Mouse (Mus musculus) lung, postnatal 10 days (tissue): ENCODE measurements at regions not wholly inside any gene's neighbourhood (a gene's known extent, or its start where the extent isn't known, plus 50 kb on each side); places are given as distances from the start of the nearest gene placed in this dataset.

Experiments
- DNase-seq: peaks from one replicate; pipeline ENCODE4 v3.0.0; 2021

- DNase-seq: no peak
Measured at GRCm38 (mm10) chr15:93766981-93767380, 171.3 kb upstream of the Prickle1 start.

GRCm38 (mm10) chr15:93763047-93763446 is 167.4 kb upstream of the Prickle1 start:
- DNase-seq: no peak

GRCm38 (mm10) chr15:93758204-93758836 is 162.6 kb upstream of the Prickle1 start:
- DNase-seq: peak; percentile 76

GRCm38 (mm10) chr15:93755989-93756388 is 160.3 kb upstream of the Prickle1 start:
- no peak for DNase-seq

- DNase-seq: no peak
Measured at GRCm38 (mm10) chr15:93751817-93752216, 156.1 kb upstream of the Prickle1 start.

GRCm38 (mm10) chr15:93750953-93751352 is 155.3 kb upstream of the Prickle1 start:
- DNase-seq: peak; percentile 70

GRCm38 (mm10) chr15:93744191-93744945 is 148.7 kb upstream of the Prickle1 start:
- no peak for DNase-seq

GRCm38 (mm10) chr15:93733731-93734510 is 138.2 kb upstream of the Prickle1 start:
- DNase-seq: peak; percentile 39

- no peak for DNase-seq
Measured at GRCm38 (mm10) chr15:93732825-93733224, 137.1 kb upstream of the Prickle1 start.

GRCm38 (mm10) chr15:93731161-93731560 is 135.5 kb upstream of the Prickle1 start:
- DNase-seq: no peak

GRCm38 (mm10) chr15:93715443-93715842 is 119.8 kb upstream of the Prickle1 start:
- no peak for DNase-seq

- DNase-seq: peak; percentile 91
Measured at GRCm38 (mm10) chr15:93713428-93713827, 117.7 kb upstream of the Prickle1 start.

GRCm38 (mm10) chr15:93712594-93712993 is 116.9 kb upstream of the Prickle1 start:
- DNase-seq: peak; percentile 63

- peak; percentile 10 for DNase-seq
Measured at GRCm38 (mm10) chr15:93711150-93711784, 115.6 kb upstream of the Prickle1 start.

GRCm38 (mm10) chr15:93710493-93711149 is 114.9 kb upstream of the Prickle1 start:
- DNase-seq: no peak

- no peak for DNase-seq
Measured at GRCm38 (mm10) chr15:93706366-93706930, 110.8 kb upstream of the Prickle1 start.

GRCm38 (mm10) chr15:93705651-93706050 is 110.0 kb upstream of the Prickle1 start:
- DNase-seq: no peak

- no peak for DNase-seq
Measured at GRCm38 (mm10) chr15:93705109-93705508, 109.4 kb upstream of the Prickle1 start.

GRCm38 (mm10) chr15:93701017-93701416 is 105.3 kb upstream of the Prickle1 start:
- DNase-seq: no peak

GRCm38 (mm10) chr15:93699971-93700370 is 104.3 kb upstream of the Prickle1 start:
- peak; percentile 57 for DNase-seq

- DNase-seq: peak; percentile 53
Measured at GRCm38 (mm10) chr15:93698182-93698822, 102.6 kb upstream of the Prickle1 start.

- DNase-seq: peak; percentile 27
Measured at GRCm38 (mm10) chr15:93690717-93691116, 95.0 kb upstream of the Prickle1 start.
